Mouse (Mus musculus) midbrain, embryonic 13.5 days (tissue): Measurements from ENCODE around the gene Gpr153. TPM values are rescaled to one million over a fixed set of nuclear protein-coding genes. Genes with fewer than 3 reads are reported as not detected.

Source experiments
- ATAC-seq: fragments of 200-750 bp; cut with Nextera tagmentation; 2 replicates; pipeline ENCODE4 v1.8.0; 2017; ENCODE audit warnings: mild to moderate bottlenecking, moderate TSS enrichment, moderate library complexity
- H3K27ac ChIP-seq: fragments of 300-500 bp; sonication (generic); 2 replicates; pipeline ENCODE4 v1.5.1; 2015; ENCODE audit warnings: inconsistent platforms, mild to moderate bottlenecking, moderate library complexity
- H3K27me3 ChIP-seq: fragments of 300-500 bp; sonication (generic); 2 replicates; pipeline ENCODE4 v1.6.1; 2015; ENCODE audit warnings: mild to moderate bottlenecking, inconsistent platforms
- H3K36me3 ChIP-seq: fragments of 300-500 bp; sonication (generic); 2 replicates; pipeline ENCODE4 v1.6.1; 2015; ENCODE audit warnings: mild to moderate bottlenecking, inconsistent platforms
- H3K4me1 ChIP-seq: fragments of 300-500 bp; sonication (generic); replicated peaks from 2 replicates; pipeline ENCODE4 v1.6.1; 2015; ENCODE audit warnings: inconsistent platforms
- H3K4me2 ChIP-seq: fragments of 300-500 bp; sonication (generic); replicated peaks from 2 replicates; pipeline ENCODE4 v1.6.1; 2015; ENCODE audit warnings: moderate library complexity, mild to moderate bottlenecking, inconsistent platforms
- H3K4me3 ChIP-seq: fragments of 300-500 bp; sonication (generic); replicated peaks from 2 replicates; pipeline ENCODE4 v1.5.1; 2015; ENCODE audit warnings: mild to moderate bottlenecking, inconsistent platforms
- H3K9ac ChIP-seq: fragments of 300-500 bp; sonication (generic); replicated peaks from 2 replicates; pipeline ENCODE4 v1.6.1; 2015; ENCODE audit warnings: mild to moderate bottlenecking, inconsistent platforms
- H3K9me3 ChIP-seq: fragments of 300-500 bp; sonication (generic); 2 replicates; pipeline ENCODE4 v1.6.1; 2016; ENCODE audit warnings: mild to moderate bottlenecking, inconsistent platforms
- WGBS: fragments of 180-500 bp; shearing (Covaris S2); methylation state at CpG from one replicate; pipeline ENCODE4 v1.1.7; 2015; 5-methylcytosine and 5-hydroxymethylcytosine counted together
- polyA plus RNA-seq: library from polyadenylated mRNA; unstranded; fragments of >200 nt; fragmentation: Nextera tagmentation; extraction: Ambion mirVana; gene quantifications from 2 replicates; pipeline ENCODE4 v1.2.1, GENCODE M21; 2015

Gpr153 gene
- polyA plus RNA-seq, 1 experiment from 2014 or later, result 8.1 TPM

GRCm38 (mm10) chr4:152247195-152247594 is 26.8 kb upstream of the Gpr153 start:
- Histone ChIP-seq H3K4me2 (no peak overlapping the region), H3K4me1 (0 out of 2 replicates have a peak, but pooled peaks cover 6% of the 10 kb centered on the region), H3K4me3 (no peak overlapping the region), H3K36me3 (peaks cover 3% of the 10 kb centered on the region; the same call in 1 of the 2 replicates), H3K27me3 (no peaks in the 10 kb centered on the region), H3K9ac (no peak overlapping the region), H3K9me3 (no peaks in the 10 kb centered on the region), H3K27ac (no peak overlapping the region)
- no peak for ATAC-seq
- 82% methylated on average over 3 of the region's 3 CpGs for WGBS

DNA sequence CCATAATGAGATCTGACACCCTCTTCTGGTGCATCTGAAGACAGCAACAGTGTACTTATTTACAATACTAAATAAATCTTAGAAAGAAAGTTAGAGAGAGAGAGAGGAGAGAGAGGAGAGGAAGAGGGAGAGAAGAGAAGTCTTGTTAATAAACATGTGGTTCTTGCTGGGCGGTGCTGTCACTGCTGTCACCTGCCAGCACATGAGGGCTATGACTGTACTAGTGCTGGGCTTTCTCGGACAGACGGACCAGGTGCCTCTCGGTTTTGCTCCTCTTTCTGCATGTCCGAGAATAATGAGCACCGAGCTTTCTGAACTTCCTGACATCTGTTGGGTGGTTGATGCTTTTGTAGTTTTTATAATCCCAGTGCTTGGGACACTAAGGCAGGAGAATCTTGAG is 23.4 kb upstream of the Gpr153 start:
- H3K27ac ChIP-seq, result no peak overlapping the region
- 0 out of 2 replicates have a peak, but pooled peaks cover 6% of the 10 kb centered on the region for H3K4me1 ChIP-seq
- peaks cover 25% of the 10 kb centered on the region for H3K36me3 ChIP-seq
- H3K9me3 ChIP-seq, result no peaks in the 10 kb centered on the region
- H3K4me3 ChIP-seq, result no peak overlapping the region
- 89% methylated on average over 6 of the region's 6 CpGs for WGBS
- no peak overlapping the region for H3K9ac ChIP-seq
- no peak for ATAC-seq
- H3K4me2 ChIP-seq, result no peak overlapping the region
- H3K27me3 ChIP-seq, result no peaks in the 10 kb centered on the region

DNA sequence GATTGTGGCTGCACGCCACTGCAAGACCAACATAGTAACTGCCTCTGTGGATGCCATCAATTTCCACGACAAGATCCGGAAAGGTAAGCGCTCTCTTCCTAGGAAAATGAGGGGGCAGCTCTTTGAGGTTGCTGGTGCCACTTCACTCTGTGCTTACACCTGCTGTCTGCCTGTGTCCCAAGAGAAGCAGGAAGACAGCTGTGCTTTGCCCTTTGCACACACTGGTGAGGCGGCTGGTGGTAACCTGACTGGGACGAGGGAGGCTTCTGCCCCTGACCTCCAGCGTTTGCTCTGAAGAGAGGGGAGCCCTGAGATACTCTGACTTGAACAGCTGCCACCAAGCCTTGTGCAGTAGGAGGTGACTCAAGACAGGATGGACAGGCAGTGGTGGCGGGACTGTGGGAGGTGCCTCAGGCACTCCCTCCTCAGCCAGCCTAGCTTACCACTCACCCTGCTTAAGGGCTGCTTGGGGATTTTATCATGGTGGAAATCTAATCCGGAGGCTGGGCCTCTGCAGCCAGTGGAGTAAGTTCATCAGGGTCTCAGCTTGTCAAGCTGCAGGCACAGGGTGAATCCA is 20.8 kb upstream of the Gpr153 start:
- 81% methylated on average over 9 of the region's 9 CpGs for WGBS
- no peak overlapping the region for H3K27ac ChIP-seq
- no peak for ATAC-seq
- H3K36me3 ChIP-seq, result peaks cover 21% of the 10 kb centered on the region
- H3K27me3 ChIP-seq, result no peaks in the 10 kb centered on the region
- H3K4me1 ChIP-seq, result peaks cover 4% of the 10 kb centered on the region; the same call in 1 of the 2 replicates
- no peaks in the 10 kb centered on the region for H3K9me3 ChIP-seq
- no peak overlapping the region for H3K4me2 ChIP-seq
- no peak overlapping the region for H3K9ac ChIP-seq
- H3K4me3 ChIP-seq, result no peak overlapping the region

DNA sequence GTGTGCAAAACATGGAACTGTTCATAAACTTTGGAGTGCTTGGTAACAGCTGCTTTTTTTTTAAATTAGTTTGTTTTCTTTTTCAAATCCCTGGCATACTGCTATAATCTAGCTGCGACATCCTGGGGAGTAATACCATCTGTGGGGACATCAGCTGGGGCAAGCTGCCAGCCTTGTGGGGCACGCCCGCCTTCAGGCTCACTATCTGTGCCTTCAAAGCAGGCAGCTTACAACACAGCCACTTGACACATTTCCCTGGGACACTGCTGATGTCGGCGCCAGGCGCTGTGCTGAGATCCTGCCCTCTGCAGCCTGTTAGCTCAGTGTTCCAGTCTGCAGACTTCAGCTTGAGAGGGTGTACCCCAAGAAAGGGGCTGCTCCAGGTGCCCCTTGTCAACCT is 17.0 kb upstream of the Gpr153 start:
- peaks cover 36% of the 10 kb centered on the region for H3K36me3 ChIP-seq
- H3K4me1 ChIP-seq, result peaks cover 4% of the 10 kb centered on the region; the same call in 1 of the 2 replicates
- ATAC-seq, result no peak
- no peak overlapping the region for H3K9ac ChIP-seq
- WGBS, result 74% methylated on average over 6 of the region's 6 CpGs
- H3K27me3 ChIP-seq, result no peaks in the 10 kb centered on the region
- H3K9me3 ChIP-seq, result no peaks in the 10 kb centered on the region
- no peak overlapping the region for H3K4me2 ChIP-seq
- H3K4me3 ChIP-seq, result no peak overlapping the region
- no peak overlapping the region for H3K27ac ChIP-seq

DNA sequence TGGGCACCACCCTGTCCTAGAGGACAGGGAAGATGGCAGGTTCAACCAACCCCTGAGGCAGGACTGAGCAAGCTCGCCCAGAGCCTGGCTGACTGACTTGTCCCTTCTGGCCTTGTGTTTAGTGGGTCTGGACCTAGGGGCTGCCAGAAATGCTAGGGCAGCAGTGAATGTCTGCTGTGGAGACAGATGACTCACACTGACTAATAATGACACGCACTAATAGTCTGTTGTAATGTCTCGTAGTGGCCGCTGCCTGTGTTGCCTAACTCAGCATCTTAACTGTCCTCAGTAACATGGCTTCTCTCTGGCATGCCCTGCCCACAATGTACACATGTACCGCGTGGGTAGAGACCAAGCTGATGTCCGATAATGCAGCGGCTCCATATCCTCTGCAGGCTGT is 13.6 kb upstream of the Gpr153 start:
- H3K9me3 ChIP-seq, result no peaks in the 10 kb centered on the region
- peaks cover 16% of the 10 kb centered on the region for H3K4me1 ChIP-seq
- peaks cover 18% of the 10 kb centered on the region for H3K36me3 ChIP-seq
- H3K9ac ChIP-seq, result no peak overlapping the region
- no peak overlapping the region for H3K4me3 ChIP-seq
- H3K27me3 ChIP-seq, result no peaks in the 10 kb centered on the region
- 93% methylated on average over 8 of the region's 8 CpGs for WGBS
- no peak overlapping the region for H3K4me2 ChIP-seq
- no peak for ATAC-seq
- H3K27ac ChIP-seq, result no peak overlapping the region

DNA sequence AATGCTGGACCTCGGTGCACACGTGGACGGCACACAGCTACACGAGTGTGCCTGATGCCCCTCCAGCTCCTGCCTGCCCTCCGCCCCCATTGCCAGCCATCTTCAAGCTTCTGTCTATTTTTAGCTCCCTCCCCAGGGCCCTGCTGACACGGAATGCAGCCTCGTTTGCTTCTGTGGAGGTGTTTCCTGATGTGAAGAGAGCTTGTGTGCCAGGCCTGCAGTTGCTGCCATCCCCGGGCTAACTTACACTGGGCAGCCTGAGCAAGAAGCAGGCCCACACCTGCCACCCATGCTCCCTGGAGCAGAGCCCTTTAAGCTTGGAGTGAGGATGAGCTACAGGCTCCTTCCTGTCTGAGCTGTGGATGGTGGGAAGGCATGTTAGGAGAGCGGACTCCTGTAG is 11.8 kb upstream of the Gpr153 start:
- ATAC-seq, result no peak
- Histone ChIP-seq H3K27ac (no peak overlapping the region), H3K9ac (no peak overlapping the region), H3K9me3 (no peaks in the 10 kb centered on the region), H3K4me1 (peaks cover 20% of the 10 kb centered on the region), H3K4me3 (no peak overlapping the region), H3K4me2 (no peak overlapping the region), H3K36me3 (peaks cover 18% of the 10 kb centered on the region), H3K27me3 (no peaks in the 10 kb centered on the region)
- 79% methylated on average over 9 of the region's 9 CpGs for WGBS

DNA sequence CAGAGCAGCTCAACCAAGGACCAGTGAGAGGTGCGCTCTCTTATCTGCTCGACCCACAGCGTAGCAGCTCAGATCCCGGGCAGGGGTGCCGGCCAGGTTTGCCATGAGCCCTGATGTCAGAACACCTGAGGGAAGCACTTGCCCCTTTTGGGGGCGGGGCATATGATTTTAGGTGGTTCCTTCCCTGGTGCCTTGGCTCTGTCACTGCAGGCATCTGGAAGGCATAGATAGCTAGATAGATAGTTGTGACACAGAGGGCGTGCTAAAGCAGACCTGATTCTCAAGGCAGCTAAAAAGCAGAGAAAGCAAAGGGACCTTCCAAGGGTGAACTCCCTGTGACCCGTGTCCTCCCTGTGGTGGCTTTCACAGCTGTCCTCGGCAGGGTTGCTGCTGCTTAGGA is 10.9 kb upstream of the Gpr153 start:
- H3K4me2 ChIP-seq, result no peak overlapping the region
- ATAC-seq, result no peak
- 62% methylated on average over 9 of the region's 9 CpGs for WGBS
- H3K27me3 ChIP-seq, result no peaks in the 10 kb centered on the region
- H3K9me3 ChIP-seq, result no peaks in the 10 kb centered on the region
- peaks cover 19% of the 10 kb centered on the region for H3K4me1 ChIP-seq
- H3K36me3 ChIP-seq, result peaks cover 18% of the 10 kb centered on the region
- no peak overlapping the region for H3K27ac ChIP-seq
- H3K4me3 ChIP-seq, result no peak overlapping the region
- H3K9ac ChIP-seq, result no peak overlapping the region

GRCm38 (mm10) chr4:152263512-152264176 is 10.4 kb upstream of the Gpr153 start:
- Histone ChIP-seq H3K4me3 (no peak overlapping the region), H3K9me3 (no peaks in the 10 kb centered on the region), H3K4me2 (no peak overlapping the region), H3K27ac (no peak overlapping the region), H3K36me3 (peaks cover 21% of the 10 kb centered on the region), H3K9ac (no peak overlapping the region; the same call in 1 of the 2 replicates), H3K4me1 (peaks cover 19% of the 10 kb centered on the region), H3K27me3 (peaks cover under 1% of the 10 kb centered on the region; the same call in 1 of the 2 replicates)
- WGBS, result 33% methylated on average over 10 of the region's 10 CpGs
- 0 out of 2 replicates have a peak, but pooled peaks have one; percentile 16 for ATAC-seq

GRCm38 (mm10) chr4:152264177-152264530 is 9.9 kb upstream of the Gpr153 start:
- H3K36me3 ChIP-seq, result peaks cover 21% of the 10 kb centered on the region
- WGBS, result 53% methylated on average over 4 of the region's 4 CpGs
- no peak overlapping the region for H3K4me2 ChIP-seq
- H3K9ac ChIP-seq, result no peak overlapping the region; the same call in 1 of the 2 replicates
- no peak for ATAC-seq
- H3K27me3 ChIP-seq, result peaks cover 5% of the 10 kb centered on the region; the same call in 1 of the 2 replicates
- no peaks in the 10 kb centered on the region for H3K9me3 ChIP-seq
- no peak overlapping the region for H3K4me3 ChIP-seq
- H3K27ac ChIP-seq, result no peak overlapping the region
- H3K4me1 ChIP-seq, result peaks cover 19% of the 10 kb centered on the region

DNA sequence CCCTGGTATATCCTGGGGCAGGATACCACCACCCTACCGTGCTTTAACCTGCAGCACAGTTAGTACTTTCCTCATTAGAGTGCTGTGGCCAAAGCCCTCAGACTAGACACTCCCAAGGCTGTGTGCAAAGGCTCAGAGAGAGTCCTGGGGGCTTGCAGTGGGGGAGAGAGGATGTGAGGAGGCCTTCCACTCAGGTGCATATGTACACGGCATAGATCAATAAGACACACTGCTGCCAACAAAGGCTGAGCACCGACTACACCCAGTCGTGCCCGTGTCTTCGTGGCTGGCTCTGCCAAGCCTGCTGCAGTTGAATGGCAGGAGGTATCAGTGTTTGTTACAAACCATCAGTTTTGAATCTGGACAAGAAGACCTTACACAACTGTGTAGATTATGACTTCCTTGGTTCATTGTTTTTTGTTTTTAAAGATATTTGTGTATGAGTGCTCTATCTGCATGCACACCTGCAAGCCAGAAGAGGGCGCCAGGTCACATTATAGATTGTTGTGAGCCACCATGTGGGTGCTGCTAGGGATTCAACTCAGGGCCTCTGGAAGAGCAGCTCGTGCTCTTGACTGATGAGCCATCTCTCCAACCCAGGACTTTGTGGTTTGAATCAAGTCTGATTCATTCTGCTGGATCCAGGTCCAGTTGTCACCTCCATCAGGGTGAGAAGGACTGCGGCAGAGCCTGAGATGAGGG is 9.0 kb upstream of the Gpr153 start:
- WGBS, result 90% methylated on average over 9 of the region's 9 CpGs
- Histone ChIP-seq H3K9me3 (no peaks in the 10 kb centered on the region), H3K9ac (no peak overlapping the region), H3K4me1 (peaks cover 19% of the 10 kb centered on the region), H3K36me3 (peaks cover 17% of the 10 kb centered on the region), H3K27ac (no peak overlapping the region), H3K27me3 (peaks cover 9% of the 10 kb centered on the region; the same call in 1 of the 2 replicates), H3K4me2 (no peak overlapping the region), H3K4me3 (no peak overlapping the region)
- ATAC-seq, result no peak

- 63% methylated on average over 5 of the region's 5 CpGs for WGBS
- Histone ChIP-seq H3K36me3 (peaks cover 12% of the 10 kb centered on the region), H3K9ac (no peak overlapping the region), H3K27me3 (peaks cover 10% of the 10 kb centered on the region; the same call in 1 of the 2 replicates), H3K4me2 (no peak overlapping the region), H3K9me3 (no peaks in the 10 kb centered on the region), H3K4me1 (peaks cover 19% of the 10 kb centered on the region), H3K27ac (no peak overlapping the region), H3K4me3 (no peak overlapping the region)
- ATAC-seq, result no peak
Measured at GRCm38 (mm10) chr4:152265791-152266190, 8.2 kb upstream of the Gpr153 start.

DNA sequence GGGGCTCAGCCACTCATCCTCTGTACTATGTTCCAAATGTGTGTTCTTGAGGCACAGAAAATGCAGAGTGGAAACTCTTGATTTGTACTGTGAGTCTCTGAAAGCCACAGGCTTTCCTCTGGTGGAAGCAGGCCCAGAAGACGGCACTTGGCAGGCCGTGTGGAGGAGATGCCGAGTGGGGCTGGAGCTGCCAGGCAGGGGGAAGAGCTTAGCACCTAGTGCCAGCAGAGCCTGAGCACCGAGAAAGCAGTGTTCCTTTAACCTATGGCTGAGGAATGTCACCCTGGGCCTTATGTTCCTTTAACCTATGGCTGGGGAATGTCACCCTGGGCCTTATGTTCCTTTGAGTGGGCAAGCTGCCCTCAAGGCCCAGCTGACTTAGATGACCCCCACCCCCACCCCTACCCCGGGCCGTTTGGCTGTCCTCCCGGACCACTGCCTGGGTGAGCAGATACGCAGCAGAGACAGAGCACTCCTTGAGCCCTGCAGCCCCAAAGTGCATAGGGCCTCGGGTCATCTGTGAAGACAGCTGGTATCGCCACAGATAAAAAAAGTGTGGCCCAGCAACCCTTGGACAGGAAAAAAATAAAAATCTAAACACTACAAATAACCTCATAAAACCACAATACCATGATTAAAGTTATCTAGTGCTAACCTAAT is 7.7 kb upstream of the Gpr153 start:
- peaks cover 7% of the 10 kb centered on the region for H3K36me3 ChIP-seq
- H3K27ac ChIP-seq, result no peak overlapping the region
- peaks cover 16% of the 10 kb centered on the region; the same call in 1 of the 2 replicates for H3K27me3 ChIP-seq
- H3K4me2 ChIP-seq, result no peak overlapping the region
- peaks cover 19% of the 10 kb centered on the region for H3K4me1 ChIP-seq
- no peak overlapping the region for H3K4me3 ChIP-seq
- no peaks in the 10 kb centered on the region for H3K9me3 ChIP-seq
- no peak for ATAC-seq
- 71% methylated on average over 10 of the region's 10 CpGs for WGBS
- no peak overlapping the region for H3K9ac ChIP-seq
